Mouse (Mus musculus) intestine, embryonic 16.5 days (tissue): ENCODE measurements around the gene Cfap97d1. TPM values are rescaled to one million over a fixed set of nuclear protein-coding genes. Genes with fewer than 3 reads are reported as not detected.
A peak's percentile ranks its signal among the peaks of the same experiment; 100 is the strongest.

Experiments used
- ATAC-seq: fragments of 200-750 bp; cut with Nextera tagmentation; 2 replicates; pipeline ENCODE4 v1.8.0; 2017; ENCODE audit warnings: moderate TSS enrichment, moderate library complexity
- H3K27ac ChIP-seq: fragments of 300-500 bp; sonication (generic); 2 replicates; pipeline ENCODE4 v1.5.1; 2014; ENCODE audit warnings: mild to moderate bottlenecking, low read length
- H3K27me3 ChIP-seq: fragments of 300-500 bp; sonication (generic); replicated peaks from 2 replicates; pipeline ENCODE4 v1.6.1; 2014; ENCODE audit warnings: low read length, control low read depth, mixed read lengths; ENCODE audit not compliant: control insufficient read depth, insufficient read depth
- H3K36me3 ChIP-seq: fragments of 300-500 bp; sonication (generic); 2 replicates; pipeline ENCODE4 v1.6.1; 2014; ENCODE audit warnings: low read length, control low read depth; ENCODE audit not compliant: control insufficient read depth, insufficient read depth
- H3K4me1 ChIP-seq: fragments of 300-500 bp; sonication (generic); 2 replicates; pipeline ENCODE4 v1.6.1; 2014; ENCODE audit warnings: low read length, control low read depth, mixed read lengths; ENCODE audit not compliant: control insufficient read depth, insufficient read depth
- H3K4me2 ChIP-seq: fragments of 300-500 bp; sonication (generic); 2 replicates; pipeline ENCODE4 v1.6.1; 2014; ENCODE audit warnings: low read depth, low read length, control low read depth
- H3K4me3 ChIP-seq: fragments of 300-500 bp; sonication (generic); 2 replicates; pipeline ENCODE4 v1.5.1; 2014; ENCODE audit warnings: mild to moderate bottlenecking, low read length
- H3K9ac ChIP-seq: fragments of 300-500 bp; sonication (generic); 2 replicates; pipeline ENCODE4 v1.6.1; 2014; ENCODE audit warnings: low read depth, low read length
- H3K9me3 ChIP-seq: fragments of 300-500 bp; sonication (generic); 2 replicates; pipeline ENCODE4 v1.6.1; 2016; ENCODE audit warnings: low read length, control low read depth; ENCODE audit not compliant: control insufficient read depth
- WGBS: fragments of 180-500 bp; shearing (Covaris S2); extraction: QIAGEN DNeasy Blood & Tissue Kit; methylation state at CpG from one replicate; pipeline ENCODE4 v1.1.7; 2014; 5-methylcytosine and 5-hydroxymethylcytosine counted together
- polyA plus RNA-seq: library from polyadenylated mRNA; unstranded; fragments of >200 nt; fragmentation: Nextera tagmentation; extraction: Ambion mirVana; gene quantifications from 2 replicates; pipeline ENCODE4 v1.2.1, GENCODE M21; 2015

Gene Cfap97d1
- not detected in 2 replicates for polyA plus RNA-seq

- peak within 1 kb of the TSS; percentile 90 for H3K27ac ChIP-seq
- peak within 1 kb of the TSS; percentile 86 for H3K9ac ChIP-seq
- no peaks in the 10 kb centered on the region for H3K36me3 ChIP-seq
- peaks cover 17% of the 10 kb centered on the region for H3K4me1 ChIP-seq
- peak; percentile 90 for ATAC-seq
- H3K4me2 ChIP-seq = peak within 1 kb of the TSS; percentile 99
- peak within 1 kb of the TSS; percentile 77 for H3K4me3 ChIP-seq
- no peaks in the 10 kb centered on the region for H3K9me3 ChIP-seq
- H3K27me3 ChIP-seq = no peaks in the 10 kb centered on the region
- WGBS = under 1% methylated on average over 70 of the region's 71 CpGs
Observed at GRCm38 (mm10) chr11:101984054-101985025, at the start of gene Cfap97d1. TSS of gene Cfap97d1 (plus strand) at chr11:101984279.

- Histone ChIP-seq H3K4me1 (peaks cover 7% of the 10 kb centered on the region; the same call in 1 of the 2 replicates), H3K4me2 (no peak overlapping the region), H3K9ac (no peak overlapping the region), H3K27me3 (no peaks in the 10 kb centered on the region; the same call in 1 of the 2 replicates), H3K4me3 (no peak overlapping the region), H3K9me3 (no peaks in the 10 kb centered on the region), H3K36me3 (no peaks in the 10 kb centered on the region), H3K27ac (no peak overlapping the region)
- no peak for ATAC-seq
- 63% methylated on average over 3 of the region's 3 CpGs for WGBS
Observed at GRCm38 (mm10) chr11:101935743-101936142, 48.3 kb upstream of the Cfap97d1 start.

- H3K9me3 ChIP-seq = no peaks in the 10 kb centered on the region
- H3K4me2 ChIP-seq = no peak overlapping the region
- H3K27ac ChIP-seq = no peak overlapping the region
- H3K4me1 ChIP-seq = peaks cover 7% of the 10 kb centered on the region; the same call in 1 of the 2 replicates
- no peaks in the 10 kb centered on the region for H3K36me3 ChIP-seq
- WGBS = 47% methylated on average over 7 of the region's 7 CpGs
- H3K9ac ChIP-seq = no peak overlapping the region
- peak; percentile 36; the same call in 1 of the 2 replicates for ATAC-seq
- H3K4me3 ChIP-seq = no peak overlapping the region
- no peaks in the 10 kb centered on the region; the same call in 1 of the 2 replicates for H3K27me3 ChIP-seq
Observed at GRCm38 (mm10) chr11:101936421-101936820, 47.7 kb upstream of the Cfap97d1 start.

GRCm38 (mm10) chr11:101937108-101937507 is 47.0 kb upstream of the Cfap97d1 start:
- Histone ChIP-seq H3K4me3 (peak overlapping the region; percentile 48), H3K36me3 (no peaks in the 10 kb centered on the region), H3K9ac (peak overlapping the region; percentile 70), H3K4me1 (peaks cover 7% of the 10 kb centered on the region; the same call in 1 of the 2 replicates), H3K9me3 (no peaks in the 10 kb centered on the region), H3K4me2 (peak overlapping the region; percentile 87), H3K27ac (no peak overlapping the region), H3K27me3 (no peaks in the 10 kb centered on the region; the same call in 1 of the 2 replicates)
- under 1% methylated on average over 32 of the region's 32 CpGs for WGBS
- peak; percentile 53 for ATAC-seq

GRCm38 (mm10) chr11:101943055-101943454 is 41.0 kb upstream of the Cfap97d1 start:
- Histone ChIP-seq H3K27ac (no peak overlapping the region), H3K36me3 (no peaks in the 10 kb centered on the region), H3K4me3 (no peak overlapping the region), H3K27me3 (no peaks in the 10 kb centered on the region; the same call in 1 of the 2 replicates), H3K9ac (no peak overlapping the region), H3K4me1 (no peaks in the 10 kb centered on the region), H3K4me2 (no peak overlapping the region), H3K9me3 (no peaks in the 10 kb centered on the region)
- WGBS = 45% methylated on average over 3 of the region's 3 CpGs
- no peak for ATAC-seq

GRCm38 (mm10) chr11:101946525-101946924 is 37.6 kb upstream of the Cfap97d1 start:
- ATAC-seq = no peak
- Histone ChIP-seq H3K9me3 (no peaks in the 10 kb centered on the region), H3K9ac (no peak overlapping the region), H3K27me3 (no peaks in the 10 kb centered on the region), H3K4me3 (no peak overlapping the region), H3K27ac (no peak overlapping the region), H3K36me3 (no peaks in the 10 kb centered on the region), H3K4me1 (no peaks in the 10 kb centered on the region), H3K4me2 (no peak overlapping the region)
- 34% methylated on average over 5 of the region's 5 CpGs for WGBS

- Histone ChIP-seq H3K27me3 (no peaks in the 10 kb centered on the region; the same call in 1 of the 2 replicates), H3K27ac (no peak overlapping the region), H3K4me1 (peaks cover 11% of the 10 kb centered on the region), H3K4me2 (no peak overlapping the region), H3K4me3 (no peak overlapping the region), H3K36me3 (no peaks in the 10 kb centered on the region), H3K9ac (no peak overlapping the region), H3K9me3 (no peaks in the 10 kb centered on the region)
- WGBS = 72% methylated on average over 5 of the region's 5 CpGs
- no peak for ATAC-seq
Observed at GRCm38 (mm10) chr11:101950021-101950420, 34.1 kb upstream of the Cfap97d1 start.

- 23% methylated on average over 24 of the region's 24 CpGs for WGBS
- ATAC-seq = peak; percentile 66
- H3K27ac ChIP-seq = peak overlapping the region; percentile 43
Observed at GRCm38 (mm10) chr11:101952541-101953341, 31.3 kb upstream of the Cfap97d1 start.

GRCm38 (mm10) chr11:101953441-101953840 is 30.6 kb upstream of the Cfap97d1 start:
- H3K27ac ChIP-seq = no peak overlapping the region
- H3K4me2 ChIP-seq = peak overlapping the region; percentile 37; the same call in 1 of the 2 replicates
- no peaks in the 10 kb centered on the region for H3K9me3 ChIP-seq
- no peaks in the 10 kb centered on the region for H3K36me3 ChIP-seq
- H3K27me3 ChIP-seq = no peaks in the 10 kb centered on the region; the same call in 1 of the 2 replicates
- WGBS = 49% methylated on average over 4 of the region's 4 CpGs
- H3K4me1 ChIP-seq = peaks cover 11% of the 10 kb centered on the region
- no peak for ATAC-seq
- H3K9ac ChIP-seq = no peak overlapping the region
- no peak overlapping the region for H3K4me3 ChIP-seq

More at GRCm38 (mm10) chr11:101952541-101953341, 31.3 kb upstream of the Cfap97d1 start:
- H3K36me3 ChIP-seq = no peaks in the 10 kb centered on the region
- H3K9me3 ChIP-seq = no peaks in the 10 kb centered on the region
- no peaks in the 10 kb centered on the region; the same call in 1 of the 2 replicates for H3K27me3 ChIP-seq
- H3K9ac ChIP-seq = no peak overlapping the region
- peaks cover 11% of the 10 kb centered on the region for H3K4me1 ChIP-seq
- no peak overlapping the region for H3K4me3 ChIP-seq
- H3K4me2 ChIP-seq = peak overlapping the region; percentile 37
